In genomic region chr12:28907814-28908213, GRCm38 (mm10) we compare ENCODE assay signal across 21 mouse cellular contexts.
DNase-seq lines count a peak whose midpoint lies in the region; ATAC-seq lines count a peak whose summit lies in the region.
"Had no signal": no experiment of that assay in that cellular context is flagged by ENCODE, and none has a peak within 500 bp of the region (broad histone marks: within the 10 kb centered on the region; RNA-seq: fewer than 3 reads in every experiment).

No protein-coding gene starts in this region.

- DNase-seq in hindbrain, embryonic 11.5 days (ENCODE audit: low spot score) = no peak
- DNase-seq in kidney, postnatal 14 days = no peak
- no peak for DNase-seq in retina, postnatal 1 day
- no peak for DNase-seq in adrenal gland, adult 8-10 months
- DNase-seq: adrenal gland, postnatal 36 days; cerebellum, adult 9-11 months; gastrocnemius, postnatal 10 days; heart, adult 2 months; kidney, adult 11 months; kidney, postnatal 25 days; layer of hippocampus, adult 9-11 months; liver, postnatal 0 days; lung, postnatal 4 days; right cerebral cortex, postnatal 4 days; thymus, postnatal 14 days had no signal

- peaks cover 23% of the 10 kb centered on the region for H3K4me1 ChIP-seq in forebrain, embryonic 12.5 days
- H3K4me1 ChIP-seq in forebrain, embryonic 16.5 days (replicated peaks; ENCODE audit: control insufficient read depth, insufficient read depth, low read length) = peaks cover 20% of the 10 kb centered on the region
- H3K4me1 ChIP-seq in hindbrain, embryonic 11.5 days (replicated peaks; ENCODE audit: control insufficient read depth, insufficient read depth, low read length) = peaks cover 5% of the 10 kb centered on the region; the same call in 1 of the 2 replicates
- peaks cover 32% of the 10 kb centered on the region for H3K4me1 ChIP-seq in midbrain, embryonic 12.5 days
- H3K4me1 ChIP-seq in neural tube, embryonic 13.5 days (replicated peaks) = peaks cover 65% of the 10 kb centered on the region

- H3K9ac ChIP-seq in forebrain, embryonic 12.5 days = no peak overlapping the region
- H3K9ac ChIP-seq in forebrain, embryonic 16.5 days (replicated peaks; ENCODE audit: low read depth, low read length) = no peak overlapping the region
- no peak overlapping the region for H3K9ac ChIP-seq in hindbrain, embryonic 11.5 days (ENCODE audit: low read depth, low read length)
- H3K9ac ChIP-seq in midbrain, embryonic 12.5 days (replicated peaks) = peak overlapping the region; percentile 37; the same call in 1 of the 2 replicates
- H3K9ac ChIP-seq in neural tube, embryonic 13.5 days = 0 out of 2 replicates have a peak overlapping the region, but pooled peaks have one; percentile 31
- H3K9ac ChIP-seq: limb, embryonic 15.5 days; liver, postnatal 0 days had no signal

- peak; percentile 39; the same call in 1 of the 2 replicates for ATAC-seq in forebrain, embryonic 12.5 days (ENCODE audit: low FRiP score)
- ATAC-seq in forebrain, embryonic 16.5 days = no peak
- peak; percentile 73; the same call in 1 of the 2 replicates for ATAC-seq in hindbrain, embryonic 11.5 days (ENCODE audit: low FRiP score)
- ATAC-seq in midbrain, embryonic 12.5 days (ENCODE audit: low FRiP score, low read depth) = peak; percentile 45
- no peak for ATAC-seq in neural tube, embryonic 13.5 days (ENCODE audit: low read depth)
- ATAC-seq: activated CD4-positive, CD25-positive, alpha-beta regulatory T cell, adult 4 months; liver, postnatal 0 days had no signal

- H3K9me3 ChIP-seq in forebrain, embryonic 12.5 days = no peaks in the 10 kb centered on the region
- no peaks in the 10 kb centered on the region for H3K9me3 ChIP-seq in forebrain, embryonic 16.5 days (ENCODE audit: control insufficient read depth, low read length)
- H3K9me3 ChIP-seq in hindbrain, embryonic 11.5 days (ENCODE audit: control insufficient read depth, low read length) = no peaks in the 10 kb centered on the region
- no peaks in the 10 kb centered on the region for H3K9me3 ChIP-seq in midbrain, embryonic 12.5 days
- H3K9me3 ChIP-seq in neural tube, embryonic 13.5 days = no peaks in the 10 kb centered on the region
- H3K9me3 ChIP-seq: limb, embryonic 15.5 days had no signal

- H3K4me2 ChIP-seq in forebrain, embryonic 12.5 days = no peak overlapping the region
- no peak overlapping the region for H3K4me2 ChIP-seq in forebrain, embryonic 16.5 days (ENCODE audit: low read length)
- no peak overlapping the region for H3K4me2 ChIP-seq in hindbrain, embryonic 11.5 days (replicated peaks; ENCODE audit: low read depth, low read length)
- 0 out of 2 replicates have a peak overlapping the region, but pooled peaks have one; percentile 9 for H3K4me2 ChIP-seq in midbrain, embryonic 12.5 days (replicated peaks)
- H3K4me2 ChIP-seq in neural tube, embryonic 13.5 days = no peak overlapping the region
- H3K4me2 ChIP-seq: limb, embryonic 15.5 days had no signal

- no peak overlapping the region for H3K4me3 ChIP-seq in forebrain, embryonic 12.5 days (replicated peaks)
- no peak overlapping the region for H3K4me3 ChIP-seq in forebrain, embryonic 16.5 days (replicated peaks; ENCODE audit: low read length)
- no peak overlapping the region for H3K4me3 ChIP-seq in hindbrain, embryonic 11.5 days (ENCODE audit: low read depth, low read length)
- no peak overlapping the region for H3K4me3 ChIP-seq in midbrain, embryonic 12.5 days
- H3K4me3 ChIP-seq in neural tube, embryonic 13.5 days = no peak overlapping the region
- H3K4me3 ChIP-seq: heart, adult 2 months; limb, embryonic 15.5 days had no signal

- peak overlapping the region; percentile 68; the same call in 1 of the 2 replicates for H3K27ac ChIP-seq in forebrain, embryonic 12.5 days
- H3K27ac ChIP-seq in forebrain, embryonic 16.5 days (ENCODE audit: low read length) = no peak overlapping the region
- H3K27ac ChIP-seq in hindbrain, embryonic 11.5 days (ENCODE audit: low read depth, low read length) = peak overlapping the region; percentile 39
- peak overlapping the region; percentile 65 for H3K27ac ChIP-seq in midbrain, embryonic 12.5 days (replicated peaks)
- H3K27ac ChIP-seq in neural tube, embryonic 13.5 days (replicated peaks) = peak overlapping the region; percentile 88
- H3K27ac ChIP-seq: heart, adult 2 months; limb, embryonic 15.5 days had no signal

- WGBS in forebrain, embryonic 12.5 days = 26% methylated on average over 9 of the region's 9 CpGs
- 33% methylated on average over 9 of the region's 9 CpGs for WGBS in forebrain, embryonic 16.5 days
- 25% methylated on average over 9 of the region's 9 CpGs for WGBS in hindbrain, embryonic 11.5 days
- 31% methylated on average over 8 of the region's 9 CpGs for WGBS in midbrain, embryonic 12.5 days
- WGBS in neural tube, embryonic 13.5 days = 21% methylated on average over 9 of the region's 9 CpGs

- H3K27me3 ChIP-seq in forebrain, embryonic 12.5 days = no peaks in the 10 kb centered on the region
- no peaks in the 10 kb centered on the region for H3K27me3 ChIP-seq in forebrain, embryonic 16.5 days (replicated peaks; ENCODE audit: control insufficient read depth, insufficient read depth, low read length)
- H3K27me3 ChIP-seq in hindbrain, embryonic 11.5 days (ENCODE audit: control insufficient read depth, insufficient read depth, low read length) = no peaks in the 10 kb centered on the region
- H3K27me3 ChIP-seq in midbrain, embryonic 12.5 days = no peaks in the 10 kb centered on the region
- H3K27me3 ChIP-seq in neural tube, embryonic 13.5 days = no peaks in the 10 kb centered on the region
- H3K27me3 ChIP-seq: limb, embryonic 15.5 days had no signal

- H3K36me3 ChIP-seq in forebrain, embryonic 12.5 days (replicated peaks) = no peaks in the 10 kb centered on the region
- no peaks in the 10 kb centered on the region for H3K36me3 ChIP-seq in forebrain, embryonic 16.5 days (ENCODE audit: control insufficient read depth, insufficient read depth)
- H3K36me3 ChIP-seq in hindbrain, embryonic 11.5 days (ENCODE audit: control insufficient read depth, insufficient read depth, low read length) = no peaks in the 10 kb centered on the region
- no peaks in the 10 kb centered on the region for H3K36me3 ChIP-seq in midbrain, embryonic 12.5 days
- no peaks in the 10 kb centered on the region for H3K36me3 ChIP-seq in neural tube, embryonic 13.5 days
- H3K36me3 ChIP-seq: limb, embryonic 15.5 days had no signal

Comparison
In these comparisons a context has a peak if more than half of its experiments do, and no peak if none do; other contexts are left out.
1. ATAC-seq: peak in forebrain, embryonic 12.5 days (single experiment), hindbrain, embryonic 11.5 days (single experiment) and midbrain, embryonic 12.5 days (single experiment); none in forebrain, embryonic 16.5 days (single experiment) and neural tube, embryonic 13.5 days (single experiment).
2. H3K9ac ChIP-seq: peak in midbrain, embryonic 12.5 days (single experiment) and neural tube, embryonic 13.5 days (single experiment); none in forebrain, embryonic 12.5 days (single experiment), forebrain, embryonic 16.5 days (single experiment) and hindbrain, embryonic 11.5 days (single experiment).